Mouse (Mus musculus): ENCODE measurements around the gene Pik3r2. TPM values are rescaled to one million over a fixed set of nuclear protein-coding genes. Genes with fewer than 3 reads are reported as not detected.
A peak's percentile ranks its signal among the peaks of the same experiment; 100 is the strongest.

Pik3r2 gene
- total RNA-seq, 1 experiment from 2014 or later = 23.7 TPM

DNA sequence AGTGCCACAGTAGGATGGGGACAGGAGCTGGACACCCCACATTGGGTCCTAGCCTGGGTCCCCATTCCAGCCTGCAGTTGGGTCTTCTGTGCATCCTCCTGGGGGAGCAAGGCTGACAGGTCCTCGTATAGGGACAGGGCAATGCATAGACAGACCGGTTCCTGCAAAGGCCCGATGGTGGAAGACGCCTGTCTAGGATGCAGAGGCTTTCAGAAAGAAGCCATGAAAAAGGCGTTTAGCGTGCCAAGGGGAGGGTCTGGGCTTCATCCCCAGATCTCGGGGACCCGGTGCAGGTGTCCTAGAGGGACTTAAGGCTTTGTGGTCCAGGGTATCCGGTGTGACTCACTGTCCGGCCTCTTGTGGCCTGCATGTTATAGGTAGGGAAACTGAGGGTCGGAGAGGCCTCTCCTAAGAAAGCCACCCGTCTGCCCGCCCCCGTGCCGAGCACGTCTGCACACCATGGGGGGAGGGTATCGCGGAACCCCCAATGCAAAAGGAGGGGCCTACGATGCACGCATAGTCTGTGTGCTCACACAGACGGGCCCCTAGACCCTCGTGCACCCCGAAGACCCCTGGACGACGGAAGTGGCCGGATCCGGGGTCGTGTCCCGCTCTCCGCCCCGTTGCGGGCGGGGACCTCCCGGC is 540 bp downstream of the Pik3r2 start:
- no peak for ATAC-seq (replicated peaks; ENCODE audit: low read depth, poor library complexity, severe bottlenecking)

GRCm38 (mm10) chr8:70775227-70775626 is 1.3 kb downstream of the Pik3r2 start:
- no peak for ATAC-seq (replicated peaks; ENCODE audit: low read depth, poor library complexity, severe bottlenecking)

DNA sequence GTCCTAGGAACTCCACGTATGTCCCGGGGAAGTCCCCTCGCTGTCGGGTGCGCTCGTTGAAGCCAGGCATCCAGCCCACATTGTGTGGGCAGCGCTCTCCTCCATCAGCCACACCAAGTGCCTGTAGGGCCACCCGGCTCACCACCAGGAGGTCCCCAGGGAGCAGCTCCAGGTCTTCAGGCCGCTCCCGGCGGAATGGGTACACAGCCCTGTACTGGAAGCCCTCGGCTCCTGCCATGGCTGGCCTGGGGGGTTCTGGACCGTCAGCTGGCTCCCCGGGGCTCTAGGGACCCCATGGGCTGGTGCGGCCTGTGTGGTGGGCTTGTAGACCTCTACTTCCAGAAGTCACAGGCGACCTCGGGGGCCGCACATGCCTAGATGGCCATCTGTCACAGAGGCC is 1.8 kb downstream of the Pik3r2 start:
- no peak for ATAC-seq (replicated peaks; ENCODE audit: low read depth, poor library complexity, severe bottlenecking)

DNA sequence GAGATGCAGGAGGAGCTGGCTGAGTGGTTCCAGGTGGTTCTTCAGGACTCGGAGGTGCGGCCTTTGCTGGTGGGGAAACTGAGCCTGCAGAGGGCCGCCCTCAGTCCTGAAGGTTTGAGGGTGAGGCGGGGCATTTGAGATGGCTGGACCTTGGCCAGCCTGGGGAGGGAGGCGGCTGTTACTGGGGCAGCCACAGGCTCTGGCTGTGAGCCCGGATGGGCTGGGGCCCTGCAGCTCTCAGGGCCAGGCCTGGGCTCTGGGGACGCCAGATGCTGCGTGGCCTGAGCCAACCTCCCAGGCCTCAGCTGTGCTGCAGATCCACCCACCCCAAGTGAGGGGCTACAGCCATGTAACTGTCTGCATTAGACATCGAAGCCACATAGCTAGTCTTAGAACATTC is 2.7 kb downstream of the Pik3r2 start:
- ATAC-seq (replicated peaks; ENCODE audit: low read depth, poor library complexity, severe bottlenecking) = no peak

DNA sequence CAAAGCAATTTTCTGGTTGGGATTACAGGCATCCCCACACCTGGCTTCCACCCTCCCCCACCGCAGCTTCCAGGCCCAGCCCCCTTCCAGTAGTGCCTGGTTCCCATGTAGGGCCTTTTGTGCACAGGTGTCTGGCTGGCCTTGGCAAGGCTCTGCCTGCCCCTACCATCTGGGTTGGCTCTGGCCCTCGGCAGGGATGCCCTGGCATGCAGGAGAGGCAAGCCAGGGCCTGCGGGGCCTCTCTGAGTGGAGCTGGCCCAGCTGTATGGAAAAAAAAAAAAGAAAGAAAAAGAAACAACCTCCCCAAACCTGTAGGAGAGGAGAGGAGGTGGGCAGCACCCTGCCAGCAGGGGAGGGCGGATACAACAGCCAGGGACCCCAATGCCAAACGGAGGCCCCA is 3.1 kb downstream of the Pik3r2 start:
- ATAC-seq (replicated peaks; ENCODE audit: low read depth, poor library complexity, severe bottlenecking) = no peak

DNA sequence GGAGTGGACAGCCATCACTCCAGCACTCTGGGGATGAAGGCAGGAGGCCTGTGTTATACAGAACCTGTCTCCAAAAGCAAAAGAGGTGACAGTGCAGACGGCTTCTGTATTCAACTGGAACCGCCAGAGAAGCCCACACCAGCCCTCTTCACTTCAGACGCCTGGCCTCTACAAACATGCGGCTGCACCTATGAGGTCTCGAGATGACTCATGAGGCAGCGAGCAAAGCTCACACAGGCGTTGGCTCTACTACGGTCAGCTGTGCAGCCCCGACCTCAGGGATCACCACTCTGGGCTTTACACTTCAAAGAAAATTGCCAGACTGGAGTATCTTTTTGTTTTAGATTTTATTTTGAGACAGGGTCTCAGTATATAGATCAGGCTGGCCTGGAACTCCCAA is 3.6 kb downstream of the Pik3r2 start:
- ATAC-seq (replicated peaks; ENCODE audit: low read depth, poor library complexity, severe bottlenecking) = no peak

GRCm38 (mm10) chr8:70772075-70772474 is 4.4 kb downstream of the Pik3r2 start:
- ATAC-seq (replicated peaks; ENCODE audit: low read depth, poor library complexity, severe bottlenecking) = no peak

DNA sequence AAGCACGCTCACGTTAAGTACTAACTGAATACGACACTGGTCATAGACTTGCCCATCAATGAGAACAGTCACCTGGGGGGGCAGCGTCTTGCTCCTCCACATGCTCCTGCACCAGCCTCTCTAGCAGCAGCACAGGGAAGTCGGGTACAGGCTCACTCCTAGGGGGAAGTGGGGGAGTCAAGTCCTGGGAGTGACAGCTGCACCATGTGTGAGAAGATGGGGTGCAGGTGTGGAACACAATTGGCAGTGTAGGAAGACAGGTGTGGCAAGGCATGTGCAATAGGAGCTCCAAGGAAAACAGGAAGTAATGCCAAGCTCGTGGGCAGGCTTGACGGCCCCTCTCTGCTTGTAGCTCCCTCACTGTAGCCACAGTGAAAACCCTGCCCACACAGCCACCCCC is 5.3 kb downstream of the Pik3r2 start:
- ATAC-seq (replicated peaks; ENCODE audit: low read depth, poor library complexity, severe bottlenecking) = no peak

- no peak for ATAC-seq (replicated peaks; ENCODE audit: low read depth, poor library complexity, severe bottlenecking)
Observed at GRCm38 (mm10) chr8:70770748-70771147, 5.8 kb downstream of the Pik3r2 start.

GRCm38 (mm10) chr8:70769858-70770257 is 6.7 kb downstream of the Pik3r2 start:
- ATAC-seq (replicated peaks; ENCODE audit: low read depth, poor library complexity, severe bottlenecking) = no peak

DNA sequence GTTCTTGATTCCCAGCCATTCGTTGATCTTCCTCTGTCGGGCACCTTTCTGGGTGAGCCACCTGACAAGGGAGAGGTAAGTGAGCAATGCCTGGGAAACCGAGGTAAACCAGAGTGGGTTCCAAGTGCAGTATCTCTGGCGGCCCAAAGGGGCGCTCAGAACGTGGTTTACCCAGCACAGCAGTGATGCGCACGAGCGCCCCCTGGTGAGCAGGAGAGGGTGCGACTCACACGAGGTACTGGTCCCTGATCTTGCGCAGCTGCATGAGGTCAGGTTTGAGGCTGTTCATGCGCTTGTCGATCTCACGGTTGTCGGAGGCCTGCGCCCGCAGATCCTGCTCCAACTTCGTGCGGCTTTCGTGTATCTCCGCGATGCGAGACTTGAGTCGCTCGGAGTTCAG is 7.2 kb downstream of the Pik3r2 start:
- peak; percentile 82 for ATAC-seq (replicated peaks; ENCODE audit: low read depth, poor library complexity, severe bottlenecking)

DNA sequence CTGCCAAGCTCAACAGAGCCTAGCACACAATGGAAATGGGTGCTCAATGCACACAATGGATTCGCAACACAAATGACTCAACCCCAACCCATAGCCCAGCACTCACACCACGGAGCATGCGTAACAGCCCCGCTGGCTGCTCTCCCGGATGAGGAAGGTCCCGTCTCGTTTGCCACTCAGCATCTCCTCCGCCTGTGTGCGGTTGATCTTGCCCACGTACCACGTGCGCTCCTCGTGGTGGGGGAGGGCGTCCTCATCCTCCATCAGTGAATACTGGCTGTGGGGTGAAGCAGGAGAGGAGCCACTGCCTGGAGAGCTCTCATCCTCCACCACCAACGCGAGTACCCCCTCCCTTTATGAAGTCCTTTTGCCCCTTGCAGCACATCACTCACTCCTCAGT is 7.6 kb downstream of the Pik3r2 start:
- no peak for ATAC-seq (replicated peaks; ENCODE audit: low read depth, poor library complexity, severe bottlenecking)

DNA sequence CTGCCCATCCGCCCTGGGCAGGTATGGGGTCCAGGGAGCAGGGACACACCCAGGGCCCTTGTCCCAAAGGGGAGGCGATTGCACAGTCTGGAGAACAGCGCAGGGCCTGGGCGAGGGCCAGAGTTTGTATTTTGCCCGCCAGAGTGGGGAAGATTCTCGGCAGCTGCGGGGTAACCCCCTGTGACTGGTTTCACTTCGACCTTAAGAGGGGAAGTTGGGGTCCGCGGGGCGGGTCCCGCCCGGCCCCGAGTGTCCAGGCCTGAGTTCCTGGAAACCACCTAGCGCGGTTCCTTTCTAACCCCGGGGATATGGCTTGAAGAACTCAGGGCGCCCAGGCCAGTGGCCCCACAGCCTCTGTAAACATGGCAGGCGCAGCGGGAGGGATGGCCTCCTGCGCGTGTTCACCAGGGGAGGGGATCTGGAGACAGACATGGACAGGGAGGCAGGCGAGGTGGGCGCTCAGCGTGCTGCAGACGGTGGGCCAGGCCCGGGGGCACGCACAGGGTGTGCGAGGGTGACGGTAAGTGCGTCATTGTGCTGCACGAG is 8.2 kb downstream of the Pik3r2 start:
- no peak for ATAC-seq (replicated peaks; ENCODE audit: low read depth, poor library complexity, severe bottlenecking)

- no peak for ATAC-seq (replicated peaks; ENCODE audit: low read depth, poor library complexity, severe bottlenecking)
Observed at GRCm38 (mm10) chr8:70767503-70767902, 9.0 kb downstream of the Pik3r2 start.

DNA sequence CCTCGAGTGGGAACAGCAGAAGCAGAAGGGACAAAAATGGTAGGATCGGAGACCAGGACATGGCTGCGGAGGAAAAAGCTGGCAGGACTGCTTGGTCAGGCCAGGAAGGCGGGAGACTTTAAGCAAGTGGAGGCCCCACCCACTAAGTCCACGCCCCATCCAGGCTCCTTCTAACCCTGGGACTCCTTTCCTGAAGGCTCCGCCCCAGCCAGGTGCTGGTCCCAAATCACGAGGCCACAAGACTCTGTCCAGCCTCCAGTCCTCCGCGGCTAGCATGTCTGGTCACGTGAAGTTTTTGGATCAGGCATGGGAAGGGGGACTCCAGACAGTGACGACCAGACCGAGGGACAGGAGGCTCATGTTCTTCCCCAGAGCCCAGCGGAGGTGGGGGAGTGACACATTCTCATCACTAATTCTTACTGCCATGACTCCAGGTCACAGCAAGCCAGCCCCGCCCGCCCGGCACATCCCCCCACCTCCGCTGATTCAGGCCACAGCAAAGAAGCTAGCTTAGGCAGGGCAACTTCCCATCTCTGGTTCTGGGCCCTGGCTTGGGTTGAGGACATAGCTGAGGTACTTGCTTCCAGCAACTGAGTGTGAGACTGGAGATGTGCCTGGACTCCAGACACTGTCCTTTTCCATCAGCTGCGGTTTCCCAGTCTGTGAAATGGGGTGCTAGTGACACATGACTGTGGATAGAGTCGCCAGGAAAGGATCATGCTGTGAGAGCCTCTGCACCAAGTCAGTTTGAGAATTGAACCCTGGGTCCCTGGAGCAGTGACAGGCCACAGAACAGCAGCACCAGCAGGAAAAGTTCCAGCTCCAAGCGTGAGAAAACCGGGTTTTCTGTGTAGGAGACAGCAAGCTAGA is 9.7 kb downstream of the Pik3r2 start:
- peak; percentile 19; the same call in 1 of the 2 replicates for ATAC-seq (replicated peaks; ENCODE audit: low read depth, poor library complexity, severe bottlenecking)

DNA sequence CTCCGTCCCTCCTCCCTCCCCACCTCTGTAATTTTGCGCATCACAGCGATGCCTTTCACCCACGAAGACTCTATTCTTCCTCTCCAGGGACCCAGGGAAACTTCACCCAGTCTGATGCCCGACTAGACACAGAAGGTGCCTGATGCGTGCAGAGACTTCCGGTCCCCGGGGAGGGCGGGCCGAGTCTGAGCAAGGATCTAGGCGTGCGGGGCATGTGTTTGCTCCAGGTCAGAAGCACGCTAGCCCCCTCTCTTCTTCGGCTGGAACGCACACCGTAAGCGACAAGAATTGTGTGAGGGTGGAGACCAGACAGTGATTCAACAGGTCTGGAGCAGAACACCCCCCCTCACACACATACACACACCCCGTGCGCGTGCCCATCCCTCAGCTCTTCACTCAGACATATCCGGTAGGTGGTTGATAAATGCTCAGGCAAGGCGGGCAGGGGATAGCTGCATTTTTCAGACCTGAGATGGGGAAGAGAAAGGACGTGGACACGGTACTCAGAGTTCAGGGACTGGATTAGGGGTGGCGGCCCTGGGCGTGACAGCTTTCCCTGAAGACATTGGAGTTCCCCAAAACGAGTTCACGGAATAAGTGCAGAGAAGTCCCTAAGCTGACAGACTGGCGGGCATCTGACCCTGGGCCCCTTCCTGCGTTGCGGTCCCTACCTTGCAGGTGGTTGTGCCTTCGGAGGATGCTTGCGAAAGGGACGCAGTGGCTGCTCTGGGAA is 10.5 kb downstream of the Pik3r2 start:
- ATAC-seq (replicated peaks; ENCODE audit: low read depth, poor library complexity, severe bottlenecking) = 0 out of 2 replicates have a peak, but pooled peaks have one; percentile 6

- ATAC-seq (replicated peaks; ENCODE audit: low read depth, poor library complexity, severe bottlenecking) = no peak
Observed at GRCm38 (mm10) chr8:70765329-70765728, 11.2 kb downstream of the Pik3r2 start.

DNA sequence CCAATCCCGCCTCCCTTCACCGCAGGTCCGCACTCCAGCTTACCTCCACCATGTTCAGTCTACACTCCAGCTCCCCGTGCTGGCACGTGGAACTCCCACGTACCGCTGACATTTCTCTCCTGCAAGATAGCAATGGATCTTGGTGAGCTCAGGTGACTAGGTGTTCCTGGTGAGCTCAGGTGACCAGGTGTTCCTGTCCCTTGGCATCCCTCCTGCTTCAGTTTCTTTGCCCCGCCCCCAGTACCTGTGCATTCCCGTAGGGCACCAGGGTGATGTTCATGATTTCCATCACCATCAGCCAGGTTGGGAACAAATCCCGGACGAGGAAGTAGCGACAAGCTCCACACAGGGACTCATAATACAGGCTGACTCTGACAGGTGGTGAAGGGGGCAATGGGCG is 11.8 kb downstream of the Pik3r2 start:
- no peak for ATAC-seq (replicated peaks; ENCODE audit: low read depth, poor library complexity, severe bottlenecking)

GRCm38 (mm10) chr8:70764026-70764425 is 12.5 kb downstream of the Pik3r2 start:
- ATAC-seq (replicated peaks; ENCODE audit: low read depth, poor library complexity, severe bottlenecking) = no peak

- ATAC-seq (replicated peaks; ENCODE audit: low read depth, poor library complexity, severe bottlenecking) = no peak
Observed at GRCm38 (mm10) chr8:70763354-70763753, 13.2 kb downstream of the Pik3r2 start.

DNA sequence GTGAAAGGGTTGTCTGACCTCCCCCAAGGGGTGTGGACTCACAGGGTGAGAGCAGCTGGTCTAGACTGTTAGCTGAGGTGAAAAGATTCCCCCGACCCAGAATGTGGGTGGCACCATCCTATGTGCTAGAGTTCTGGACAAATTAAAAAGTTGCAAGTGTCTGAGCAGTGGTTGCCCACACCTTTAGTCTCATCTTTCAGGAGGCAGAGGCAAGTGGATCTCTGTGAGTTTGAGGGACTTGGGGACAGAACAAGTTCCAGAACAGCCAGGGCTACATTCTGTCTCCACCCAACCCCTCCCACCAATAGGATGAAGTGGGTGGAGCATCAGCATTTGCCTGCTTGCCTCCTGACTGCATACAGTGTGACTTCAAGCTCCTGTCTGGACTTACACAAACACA is 14.4 kb downstream of the Pik3r2 start:
- ATAC-seq (replicated peaks; ENCODE audit: low read depth, poor library complexity, severe bottlenecking) = no peak

Data from common myeloid progenitor, adult 5-6 weeks (primary cell).